Mouse (Mus musculus) heart, embryonic 10.5 days (tissue): ENCODE measurements around the gene Pbld2. TPM values are rescaled to one million over a fixed set of nuclear protein-coding genes. Genes with fewer than 3 reads are reported as not detected.

ENCODE experiments used
- DNase-seq: peaks from one replicate; pipeline ENCODE4 v3.0.0-alpha.2; 2017; ENCODE audit warnings: low spot score
- H3K27ac ChIP-seq: fragments of 300-500 bp; sonication (generic); 2 replicates; pipeline ENCODE4 v1.5.1; 2016; ENCODE audit warnings: mild to moderate bottlenecking
- H3K27me3 ChIP-seq: fragments of 300-500 bp; sonication (generic); 2 replicates; pipeline ENCODE4 v1.6.1; 2016; ENCODE audit warnings: mild to moderate bottlenecking; ENCODE audit not compliant: poor library complexity, insufficient read depth, severe bottlenecking
- H3K36me3 ChIP-seq: fragments of 300-500 bp; sonication (generic); 2 replicates; pipeline ENCODE4 v1.6.1; 2016; ENCODE audit warnings: mild to moderate bottlenecking, moderate library complexity
- H3K4me1 ChIP-seq: fragments of 300-500 bp; sonication (generic); 2 replicates; pipeline ENCODE4 v1.6.1; 2016; ENCODE audit warnings: mild to moderate bottlenecking
- H3K4me3 ChIP-seq: fragments of 300-500 bp; sonication (generic); 2 replicates; pipeline ENCODE4 v1.5.1; 2016; ENCODE audit warnings: mild to moderate bottlenecking, moderate library complexity
- H3K9me3 ChIP-seq: fragments of 300-500 bp; sonication (generic); 2 replicates; pipeline ENCODE4 v1.6.1; 2016; ENCODE audit warnings: mild to moderate bottlenecking, moderate library complexity
- WGBS: fragments of 180-500 bp; shearing (Covaris S2); methylation state at CpG from one replicate; pipeline ENCODE4 v1.1.7; 2016; 5-methylcytosine and 5-hydroxymethylcytosine counted together
- polyA plus RNA-seq: library from polyadenylated mRNA; unstranded; fragments of >200 nt; fragmentation: Nextera tagmentation; extraction: Ambion mirVana; gene quantifications from 2 replicates; pipeline ENCODE4 v1.2.1, GENCODE M21; 2016

Gene Pbld2
- polyA plus RNA-seq, 1 experiment from 2014 or later, result 0.77 TPM

- Histone ChIP-seq H3K4me3 (no peak overlapping the region), H3K36me3 (no peaks in the 10 kb centered on the region), H3K27ac (no peak overlapping the region), H3K4me1 (peaks cover 22% of the 10 kb centered on the region), H3K27me3 (peaks cover 13% of the 10 kb centered on the region), H3K9me3 (no peaks in the 10 kb centered on the region)
- 68% methylated on average over 2 of the region's 2 CpGs for WGBS
- DNase-seq, result no peak
Observed at GRCm38 (mm10) chr10:63054586-63054985, 30.5 kb downstream of the Pbld2 start.

GRCm38 (mm10) chr10:63056966-63057750 is 33.0 kb downstream of the Pbld2 start:
- Histone ChIP-seq H3K4me1 (peaks cover 22% of the 10 kb centered on the region), H3K9me3 (no peaks in the 10 kb centered on the region), H3K36me3 (no peaks in the 10 kb centered on the region), H3K27me3 (peaks cover 20% of the 10 kb centered on the region), H3K27ac (no peak overlapping the region), H3K4me3 (peak overlapping the region; percentile 36)
- 31% methylated on average over 24 of the region's 24 CpGs for whole genome bisulfite sequencing
- DNase-seq, result peak; percentile 82

GRCm38 (mm10) chr10:63059862-63060261 is 35.7 kb downstream of the Pbld2 start, which contains the start of gene Pbld1:
TSS of gene Pbld1 (plus strand) at chr10:63060162.
- peaks cover 21% of the 10 kb centered on the region for H3K27me3 ChIP-seq
- whole genome bisulfite sequencing, result 85% methylated on average over 2 of the region's 2 CpGs
- H3K4me1 ChIP-seq, result peaks cover 11% of the 10 kb centered on the region
- H3K27ac ChIP-seq, result no peak within 1 kb of the TSS
- H3K4me3 ChIP-seq, result no peak within 1 kb of the TSS
- H3K36me3 ChIP-seq, result no peaks in the 10 kb centered on the region
- H3K9me3 ChIP-seq, result no peaks in the 10 kb centered on the region
- DNase-seq, result no peak

GRCm38 (mm10) chr10:63060406-63060805 is 36.3 kb downstream of the Pbld2 start:
- Histone ChIP-seq H3K27ac (no peak overlapping the region), H3K4me3 (no peak overlapping the region), H3K36me3 (no peaks in the 10 kb centered on the region), H3K9me3 (no peaks in the 10 kb centered on the region), H3K27me3 (peaks cover 21% of the 10 kb centered on the region), H3K4me1 (peaks cover 11% of the 10 kb centered on the region)
- WGBS, result 64% methylated on average over 11 of the region's 11 CpGs
- no peak for DNase-seq

- Histone ChIP-seq H3K27me3 (peaks cover 21% of the 10 kb centered on the region), H3K27ac (no peak overlapping the region), H3K4me3 (no peak overlapping the region), H3K36me3 (no peaks in the 10 kb centered on the region), H3K9me3 (no peaks in the 10 kb centered on the region), H3K4me1 (peaks cover 11% of the 10 kb centered on the region)
- no peak for DNase-seq
- 73% methylated on average over 12 of the region's 12 CpGs for WGBS
Observed at GRCm38 (mm10) chr10:63061266-63061665, 37.2 kb downstream of the Pbld2 start.

GRCm38 (mm10) chr10:63062696-63063095 is 38.6 kb downstream of the Pbld2 start:
- no peaks in the 10 kb centered on the region for H3K9me3 ChIP-seq
- 87% methylated on average over 5 of the region's 5 CpGs for WGBS
- H3K4me3 ChIP-seq, result no peak overlapping the region
- peaks cover 16% of the 10 kb centered on the region; the same call in 1 of the 2 replicates for H3K27me3 ChIP-seq
- no peaks in the 10 kb centered on the region for H3K36me3 ChIP-seq
- H3K27ac ChIP-seq, result no peak overlapping the region
- H3K4me1 ChIP-seq, result peaks cover under 1% of the 10 kb centered on the region; the same call in 1 of the 2 replicates
- DNase-seq, result no peak

- Histone ChIP-seq H3K27ac (no peak overlapping the region), H3K27me3 (peaks cover 11% of the 10 kb centered on the region; the same call in 1 of the 2 replicates), H3K36me3 (no peaks in the 10 kb centered on the region), H3K4me3 (no peak overlapping the region), H3K4me1 (no peaks in the 10 kb centered on the region), H3K9me3 (no peaks in the 10 kb centered on the region)
- no peak for DNase-seq
- WGBS, result 74% methylated on average over 7 of the region's 7 CpGs
Observed at GRCm38 (mm10) chr10:63063365-63063764, 39.2 kb downstream of the Pbld2 start.

- Histone ChIP-seq H3K9me3 (no peaks in the 10 kb centered on the region), H3K27me3 (peaks cover 7% of the 10 kb centered on the region; the same call in 1 of the 2 replicates), H3K36me3 (no peaks in the 10 kb centered on the region), H3K27ac (no peak overlapping the region), H3K4me3 (no peak overlapping the region), H3K4me1 (no peaks in the 10 kb centered on the region)
- 76% methylated on average over 9 of the region's 9 CpGs for WGBS
- DNase-seq, result no peak
Observed at GRCm38 (mm10) chr10:63064516-63064915, 40.4 kb downstream of the Pbld2 start.

GRCm38 (mm10) chr10:63065561-63065960 is 41.4 kb downstream of the Pbld2 start:
- Histone ChIP-seq H3K4me1 (no peaks in the 10 kb centered on the region), H3K27me3 (peaks cover 7% of the 10 kb centered on the region; the same call in 1 of the 2 replicates), H3K4me3 (no peak overlapping the region), H3K9me3 (no peaks in the 10 kb centered on the region), H3K36me3 (no peaks in the 10 kb centered on the region), H3K27ac (no peak overlapping the region)
- WGBS, result 67% methylated on average over 8 of the region's 8 CpGs
- no peak for DNase-seq

GRCm38 (mm10) chr10:63065988-63066387 is 41.9 kb downstream of the Pbld2 start:
- H3K4me1 ChIP-seq, result no peaks in the 10 kb centered on the region
- no peaks in the 10 kb centered on the region for H3K36me3 ChIP-seq
- H3K9me3 ChIP-seq, result no peaks in the 10 kb centered on the region
- WGBS, result 10% methylated on average over 5 of the region's 5 CpGs
- no peak overlapping the region for H3K27ac ChIP-seq
- DNase-seq, result peak; percentile 86
- H3K27me3 ChIP-seq, result peaks cover 7% of the 10 kb centered on the region; the same call in 1 of the 2 replicates
- H3K4me3 ChIP-seq, result no peak overlapping the region

- H3K4me3 ChIP-seq, result no peak overlapping the region
- peaks cover 16% of the 10 kb centered on the region for H3K4me1 ChIP-seq
- peaks cover 13% of the 10 kb centered on the region; the same call in 1 of the 2 replicates for H3K27me3 ChIP-seq
- DNase-seq, result no peak
- no peaks in the 10 kb centered on the region for H3K36me3 ChIP-seq
- no peaks in the 10 kb centered on the region for H3K9me3 ChIP-seq
- 78% methylated on average over 10 of the region's 10 CpGs for WGBS
- H3K27ac ChIP-seq, result no peak overlapping the region
Observed at GRCm38 (mm10) chr10:63086304-63086703, 62.2 kb downstream of the Pbld2 start.

GRCm38 (mm10) chr10:63089103-63089757 is 65.1 kb downstream of the Pbld2 start:
- H3K9me3 ChIP-seq, result no peaks in the 10 kb centered on the region
- DNase-seq, result no peak
- H3K4me1 ChIP-seq, result peaks cover 16% of the 10 kb centered on the region
- peak overlapping the region; percentile 58 for H3K4me3 ChIP-seq
- no peaks in the 10 kb centered on the region for H3K36me3 ChIP-seq
- WGBS, result 40% methylated on average over 8 of the region's 8 CpGs
- H3K27ac ChIP-seq, result no peak overlapping the region
- peaks cover 14% of the 10 kb centered on the region; the same call in 1 of the 2 replicates for H3K27me3 ChIP-seq
